Mouse (Mus musculus) gastrocnemius, postnatal 36 days (tissue): ENCODE data around the gene Map1a. TPM values are rescaled to one million over a fixed set of nuclear protein-coding genes. Genes with fewer than 3 reads are reported as not detected.

Experiments used
- DNase-seq, 2 experiments: peaks; one replicate each; pipeline ENCODE4 v3.0.0; 2022
- intact Hi-C: fragments of 180-260 bp; cut with DNase I; formaldehyde crosslinking; loops from one replicate; pipeline ENCODE4 v1.15.1; 2025
- long read RNA-seq, 2 experiments: library from polyadenylated mRNA; stranded (forward); transcript quantifications; one replicate each; pipeline ENCODE4 v2.0.0; 2021
- total RNA-seq, 2 experiments: library from RNA; stranded (reverse); gene quantifications; 2 replicates each; pipeline ENCODE4 v1.2.3; 2021

Map1a gene
- 1 to 10 TPM; 6.7 to 8.1 TPM for total RNA-seq
- long read RNA-seq, experiment 1: 0 reads
- long read RNA-seq, experiment 2, partial matches to known transcripts: 1 of 2 reads
- long read RNA-seq, experiment 2, other reads (novel, unspliced or antisense): 1 of 2 reads

DNA sequence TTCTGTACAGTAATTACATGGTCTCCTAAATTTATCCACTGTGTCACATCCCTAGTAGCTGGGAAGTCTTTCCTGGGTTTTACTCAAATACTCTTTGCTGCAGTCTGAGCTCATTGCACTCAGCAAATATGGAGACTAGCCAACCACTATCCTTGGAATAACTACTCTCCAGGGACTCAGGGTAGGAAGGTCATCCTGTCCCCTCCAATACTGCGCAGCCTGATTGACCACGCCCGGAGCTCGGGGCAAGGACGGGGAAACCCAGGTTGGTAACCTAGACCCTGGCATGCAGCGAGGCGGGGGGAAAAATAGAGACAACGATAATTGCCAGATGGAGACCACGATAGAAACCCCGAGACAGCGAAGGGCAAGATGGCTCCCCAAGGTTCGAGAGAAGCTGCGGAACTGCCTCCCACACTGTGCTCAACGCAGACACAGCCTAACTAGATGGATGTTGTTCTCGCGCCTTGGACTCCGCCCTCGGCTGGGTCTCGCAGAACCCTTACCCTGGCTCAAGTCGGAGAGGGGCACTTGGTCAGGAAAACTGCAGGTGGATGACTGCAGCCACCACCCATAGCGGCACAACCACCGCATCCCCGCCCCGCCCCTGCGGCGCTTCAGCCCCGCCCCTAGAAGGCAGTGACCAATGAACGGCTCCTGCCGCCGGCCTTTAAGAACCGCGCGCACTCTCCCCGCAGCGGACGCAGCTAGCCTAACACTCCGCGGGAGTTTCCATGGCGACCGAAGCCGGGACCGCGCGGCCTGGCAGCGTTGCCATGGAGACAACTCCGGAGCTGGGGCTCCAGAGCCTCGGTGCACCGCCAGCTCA is at the start of gene Map1a:
Map1a (plus strand) TSS at position 700 of the 829 bp plus-strand sequence.
- DNase-seq: peak; percentile 75 to 83
- intact Hi-C loops: no loop called here

DNA sequence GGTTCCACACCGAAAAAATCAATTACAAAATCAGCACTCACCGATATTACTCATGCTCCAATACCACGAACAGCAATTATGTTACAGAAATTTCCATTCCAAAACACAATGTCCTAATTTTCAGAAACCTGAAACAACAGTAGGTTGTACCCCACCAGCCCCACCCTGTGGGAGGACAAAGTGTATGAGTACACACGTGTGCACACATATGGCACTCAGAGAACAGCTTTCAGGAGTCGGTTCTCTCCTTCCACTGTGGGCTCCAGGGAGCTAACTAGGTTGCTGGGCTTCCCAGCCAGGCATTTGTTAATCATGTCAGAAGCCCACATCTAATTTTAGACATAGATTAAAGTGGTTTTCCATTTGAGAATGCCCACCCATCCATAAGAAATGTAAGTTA is 45.3 kb upstream of the Map1a start:
- intact Hi-C loops: no loop called here

DNA sequence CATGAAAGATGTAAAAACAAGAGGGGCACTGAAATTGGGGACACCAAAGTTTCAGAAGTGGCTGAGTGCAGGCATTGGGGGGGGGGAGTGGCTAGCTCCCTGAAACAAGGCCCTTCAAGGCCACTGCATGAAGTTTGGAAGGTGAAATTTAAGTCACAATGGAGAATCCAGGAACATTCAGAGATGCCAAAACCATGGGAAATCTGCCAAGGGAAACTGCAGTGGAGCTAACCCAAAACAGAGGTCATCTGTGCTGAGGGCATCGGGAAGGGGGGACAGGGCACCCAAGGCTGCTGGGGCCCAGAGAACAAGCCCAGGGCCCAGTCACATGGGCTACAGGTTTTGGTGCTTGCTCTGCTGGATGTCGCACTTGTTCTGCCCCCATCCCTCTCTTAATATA is 39.6 kb upstream of the Map1a start:
- intact Hi-C loops: no loop called here
- no peak for DNase-seq

More for the DNA sequence above, 45.3 kb upstream of the Map1a start:
- no peak for DNase-seq

DNA sequence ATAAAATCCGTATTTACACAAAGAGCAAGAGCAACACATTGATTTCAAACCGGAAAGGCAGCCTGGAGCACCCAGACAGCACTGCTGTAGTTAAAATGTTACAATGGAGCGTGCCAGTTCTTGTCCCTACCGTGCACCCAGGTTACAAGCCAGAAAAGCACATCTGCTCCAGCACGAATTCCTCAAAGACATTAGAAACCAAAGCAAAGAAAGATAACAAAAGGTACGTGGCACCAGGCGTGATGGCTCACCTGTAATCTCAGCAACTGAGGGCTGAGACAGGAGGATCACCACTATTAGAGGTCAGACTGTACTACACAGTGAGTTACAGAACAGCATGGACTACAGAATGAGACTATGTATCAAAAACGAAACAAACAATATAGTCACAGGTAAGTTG is 21.0 kb upstream of the Map1a start:
- no peak for DNase-seq
- intact Hi-C loops: no loop called here

DNA sequence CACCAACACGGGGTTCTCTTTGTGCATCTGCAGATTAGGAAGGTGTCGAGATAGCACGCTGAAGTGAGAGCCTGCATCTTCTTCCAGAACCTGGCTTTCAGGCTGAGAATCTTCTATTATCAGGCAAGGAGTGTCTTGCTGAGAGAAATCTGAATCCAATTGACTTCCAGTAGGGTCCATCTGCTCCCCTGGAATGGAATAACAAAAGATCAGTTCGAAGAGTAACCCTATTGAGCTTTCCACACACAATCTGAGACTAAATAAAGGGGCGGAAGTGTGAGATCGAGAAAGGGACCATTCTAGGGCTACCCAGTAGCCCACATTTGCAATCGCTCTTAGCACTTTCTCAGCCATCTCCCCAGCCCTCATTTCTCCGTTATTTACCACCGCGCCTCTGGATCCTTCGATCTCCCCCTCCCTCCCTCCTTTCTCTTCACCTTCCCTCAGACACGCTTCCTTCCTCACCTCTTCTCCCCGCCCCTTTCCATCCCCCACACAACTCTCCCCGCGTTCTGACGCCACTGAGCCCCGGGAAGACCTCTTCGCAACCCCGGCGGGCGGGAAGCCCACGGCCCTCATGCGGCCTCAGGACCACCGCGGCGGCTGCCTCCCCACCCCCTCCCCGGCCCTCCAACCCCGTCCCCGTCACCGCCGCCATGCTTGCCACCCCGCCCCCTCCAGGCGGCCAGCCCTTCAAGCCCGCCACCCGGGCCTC is 18.7 kb upstream of the Map1a start:
- intact Hi-C loops: no loop called here
- DNase-seq: no peak

DNA sequence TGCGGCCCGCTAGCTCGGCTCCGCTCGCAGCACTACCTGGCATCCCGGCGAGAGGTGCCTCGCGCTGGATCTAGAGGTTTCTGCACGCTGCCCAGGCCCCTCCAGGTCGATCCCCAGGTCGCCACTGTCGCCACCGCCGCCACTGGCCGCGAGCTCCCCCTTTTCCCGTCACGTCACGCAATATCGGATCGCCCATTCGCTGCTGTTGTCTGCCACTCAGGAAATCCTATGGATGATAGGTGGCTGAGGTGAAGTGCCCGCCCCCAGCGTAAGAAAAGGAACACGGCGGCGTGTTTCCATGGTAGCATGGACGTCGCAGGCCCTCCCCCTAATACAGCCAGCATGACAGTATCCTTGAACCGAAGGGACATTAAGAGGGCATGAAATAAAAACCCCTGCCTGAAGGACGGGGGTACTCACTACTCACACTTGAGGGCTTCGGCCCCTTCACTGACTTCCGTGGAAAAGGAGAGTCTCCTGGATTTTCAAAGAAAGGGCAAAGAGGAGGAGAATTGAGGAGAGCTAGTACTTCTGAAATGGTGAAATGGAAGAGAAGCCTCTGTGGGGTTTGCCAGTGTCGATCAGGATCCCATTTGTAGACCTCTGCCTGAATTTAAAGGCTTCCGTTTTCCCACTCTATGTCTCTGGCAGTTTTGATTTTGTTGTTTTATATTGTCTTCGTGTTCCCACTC is 18.0 kb upstream of the Map1a start, which contains the start of gene Trp53bp1:
Trp53bp1 (minus strand) TSS at position 172 of the 692 bp plus-strand sequence.
- peak; percentile 92 for DNase-seq
- intact Hi-C loops: no loop called here

DNA sequence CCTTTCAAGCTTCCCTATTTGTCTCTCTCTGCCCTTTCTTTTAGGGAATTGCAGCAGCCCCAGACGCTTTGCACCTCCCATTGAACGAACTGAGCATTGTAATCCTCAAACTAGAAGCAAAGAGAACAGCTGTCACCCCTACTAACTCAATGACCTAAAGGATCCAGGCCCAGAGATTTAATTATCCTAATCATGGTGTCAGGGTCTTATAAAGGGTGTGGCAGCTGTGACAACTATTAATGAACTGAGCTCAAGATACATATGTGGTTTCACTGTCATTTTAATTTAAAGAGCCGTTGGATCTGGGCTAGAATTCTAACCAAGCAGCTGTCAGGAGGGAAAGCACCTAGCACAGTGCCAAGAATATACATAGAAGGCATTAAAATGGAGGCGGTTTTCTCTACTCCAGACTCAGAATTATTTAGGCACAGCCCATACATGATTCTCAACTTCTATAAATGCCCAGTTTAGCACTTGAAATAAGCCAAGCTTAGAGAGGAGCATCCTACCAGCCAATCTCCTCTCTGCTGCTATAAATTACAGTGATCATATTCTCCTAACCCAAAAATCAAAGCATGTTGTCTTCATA is 17.4 kb upstream of the Map1a start:
- intact Hi-C loops: no loop called here
- no peak for DNase-seq

DNA sequence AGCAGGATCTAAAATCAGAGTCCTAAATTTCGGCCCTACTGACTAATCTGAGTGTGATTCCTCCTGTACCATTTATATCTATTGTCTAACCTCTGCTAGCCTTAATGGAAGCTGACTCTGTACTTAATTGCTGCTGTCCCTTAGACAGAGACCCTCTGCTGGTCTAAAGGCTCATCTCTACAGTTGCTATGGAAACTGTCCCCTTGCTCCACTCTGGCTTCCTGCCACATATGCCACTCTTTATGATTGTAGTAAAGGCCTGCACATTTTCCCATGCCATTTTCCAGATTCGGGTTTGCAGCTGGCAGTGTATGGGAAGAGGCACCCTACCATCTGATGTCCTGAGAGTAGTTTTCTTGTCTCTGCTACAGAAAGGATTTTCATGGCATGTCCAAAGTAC is 1.6 kb upstream of the Map1a start:
- intact Hi-C loops: no loop called here
- no peak for DNase-seq

DNA sequence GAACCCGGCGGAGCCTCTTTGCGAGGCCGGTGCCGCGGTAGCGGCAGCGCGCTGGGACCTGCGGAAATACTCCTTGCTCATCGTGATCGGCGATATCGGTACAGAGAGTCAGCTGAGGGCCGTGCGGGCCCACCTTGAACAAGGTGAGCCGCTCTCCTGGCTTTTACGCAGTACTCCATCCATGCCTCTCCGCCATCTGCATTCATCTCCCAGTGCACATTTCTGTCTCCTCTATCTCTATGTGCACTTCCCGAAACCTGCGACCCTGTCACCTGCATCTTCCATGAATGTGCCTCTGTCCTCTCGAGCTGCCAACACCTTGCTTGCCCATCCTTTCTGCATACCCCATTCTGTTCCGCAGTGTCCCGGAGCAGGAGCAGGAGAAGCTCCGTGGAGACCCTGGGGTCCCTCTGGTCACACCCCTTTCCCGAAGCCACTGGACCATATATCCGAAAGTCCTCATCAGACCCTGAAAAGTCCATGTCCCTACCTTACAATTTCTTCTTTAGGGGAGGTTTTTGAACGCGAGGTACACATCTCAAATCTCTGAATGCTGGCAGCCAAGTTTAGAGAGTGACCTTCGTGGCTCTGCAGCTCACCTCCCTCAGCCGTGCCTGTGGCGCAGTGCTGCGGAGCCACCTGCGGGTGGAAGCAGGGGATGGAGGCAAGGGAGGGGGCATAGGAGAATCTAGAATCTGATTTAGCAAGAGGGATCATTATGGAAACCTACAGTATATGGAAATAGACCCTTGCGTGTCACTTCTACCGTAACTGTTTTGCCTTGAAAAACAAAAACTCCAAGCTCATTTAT is 535 bp downstream of the Map1a start:
- intact Hi-C loops: no loop called here
- DNase-seq: no peak

DNA sequence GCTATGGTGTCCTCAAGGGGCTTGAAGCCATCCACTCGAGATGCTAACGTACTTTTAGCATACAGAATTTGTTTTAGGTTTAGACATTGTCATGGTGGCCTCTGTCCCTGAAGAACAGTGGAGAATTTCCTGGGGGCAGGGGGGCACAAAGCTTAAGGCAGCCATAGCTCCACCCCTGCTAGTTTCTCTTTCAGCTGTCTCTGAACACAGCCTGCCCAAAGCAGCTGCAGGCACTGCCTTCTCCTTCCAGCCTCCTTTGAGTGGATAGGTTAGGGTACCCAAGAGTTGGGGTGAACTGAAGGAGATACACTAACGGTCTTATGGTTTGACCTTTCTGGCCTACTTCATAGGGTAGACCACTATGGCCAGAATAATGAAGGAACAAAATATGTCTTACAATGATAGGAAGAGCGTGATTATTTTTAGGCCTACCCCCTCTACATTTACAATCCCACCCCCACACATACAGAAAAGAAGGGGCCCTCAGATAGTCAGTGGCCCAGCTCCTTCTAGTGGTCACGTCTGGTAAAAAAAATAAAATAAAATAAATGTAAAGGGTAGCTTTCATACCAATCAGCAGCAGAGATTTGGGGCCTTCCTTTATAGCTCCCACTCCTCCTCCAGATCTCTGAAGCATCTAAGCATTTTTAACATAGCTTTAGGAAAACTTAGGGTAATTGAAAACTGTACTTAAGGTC is 3.1 kb downstream of the Map1a start:
- intact Hi-C loops: no loop called here
- no peak for DNase-seq

DNA sequence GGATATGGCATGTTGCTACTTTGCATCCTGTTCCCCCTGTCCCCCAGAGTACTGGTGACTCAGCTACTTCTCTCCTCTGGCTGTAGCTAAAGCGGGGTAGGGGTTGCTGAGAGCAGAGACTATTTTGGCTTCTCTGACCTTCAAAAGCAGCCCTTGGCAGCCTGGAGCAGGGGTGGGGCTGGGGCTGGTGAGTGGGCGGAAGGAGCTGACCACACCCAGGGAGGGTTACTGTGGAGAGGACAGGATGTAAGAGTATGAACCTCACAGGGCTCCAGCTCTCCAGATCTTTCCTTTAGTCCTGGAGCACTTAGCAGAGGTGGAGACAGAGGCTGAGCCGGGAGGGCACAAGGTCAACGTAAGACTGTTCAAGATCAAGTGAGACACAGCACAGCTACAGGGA is 4.8 kb downstream of the Map1a start:
- peak in 1 of 2 experiments; percentile 56 for DNase-seq
- intact Hi-C loops: no loop called here

DNA sequence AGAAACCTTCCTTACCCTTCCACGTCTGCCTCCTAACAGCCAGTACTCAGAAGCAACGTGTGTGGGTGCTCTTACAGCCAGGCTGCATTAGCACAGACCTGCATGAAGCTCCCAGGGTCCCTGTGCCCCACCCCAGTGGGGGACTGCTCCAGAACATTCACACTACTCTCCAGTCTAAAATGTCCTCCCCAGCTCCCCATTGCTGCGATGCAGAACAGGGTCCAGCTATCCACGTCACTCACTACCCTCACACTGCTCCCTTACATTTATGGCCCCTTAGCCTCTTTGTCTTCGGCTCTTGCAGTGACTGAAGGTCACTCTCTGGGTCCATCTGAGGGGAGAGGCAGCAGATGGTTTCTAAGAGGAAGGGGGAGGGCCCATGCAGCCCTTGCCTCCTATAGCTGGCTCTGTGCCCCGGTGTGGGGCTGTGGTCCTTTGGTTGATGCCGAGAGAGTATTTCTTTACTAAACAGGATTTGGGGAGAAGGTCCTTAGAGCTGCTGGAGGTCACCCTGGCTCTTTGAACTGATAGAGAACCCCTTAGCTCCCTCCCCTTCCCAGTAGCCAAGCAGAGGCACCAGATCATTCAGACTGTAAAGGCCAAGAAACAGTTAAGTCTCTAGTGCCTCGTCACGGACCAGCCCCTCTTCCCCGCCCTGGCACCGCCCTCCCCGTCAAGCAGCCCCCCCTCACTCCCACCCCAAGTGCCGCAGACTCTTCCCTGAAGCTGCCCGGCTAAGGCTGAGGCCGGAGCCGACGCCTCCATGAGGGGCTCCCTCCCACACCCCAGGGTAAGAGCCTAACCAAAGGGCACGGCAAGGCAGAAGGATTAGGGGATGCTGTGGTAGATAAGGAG is 5.6 kb downstream of the Map1a start:
- intact Hi-C loops: no loop called here
- DNase-seq: peak in 1 of 2 experiments; percentile 56

DNA sequence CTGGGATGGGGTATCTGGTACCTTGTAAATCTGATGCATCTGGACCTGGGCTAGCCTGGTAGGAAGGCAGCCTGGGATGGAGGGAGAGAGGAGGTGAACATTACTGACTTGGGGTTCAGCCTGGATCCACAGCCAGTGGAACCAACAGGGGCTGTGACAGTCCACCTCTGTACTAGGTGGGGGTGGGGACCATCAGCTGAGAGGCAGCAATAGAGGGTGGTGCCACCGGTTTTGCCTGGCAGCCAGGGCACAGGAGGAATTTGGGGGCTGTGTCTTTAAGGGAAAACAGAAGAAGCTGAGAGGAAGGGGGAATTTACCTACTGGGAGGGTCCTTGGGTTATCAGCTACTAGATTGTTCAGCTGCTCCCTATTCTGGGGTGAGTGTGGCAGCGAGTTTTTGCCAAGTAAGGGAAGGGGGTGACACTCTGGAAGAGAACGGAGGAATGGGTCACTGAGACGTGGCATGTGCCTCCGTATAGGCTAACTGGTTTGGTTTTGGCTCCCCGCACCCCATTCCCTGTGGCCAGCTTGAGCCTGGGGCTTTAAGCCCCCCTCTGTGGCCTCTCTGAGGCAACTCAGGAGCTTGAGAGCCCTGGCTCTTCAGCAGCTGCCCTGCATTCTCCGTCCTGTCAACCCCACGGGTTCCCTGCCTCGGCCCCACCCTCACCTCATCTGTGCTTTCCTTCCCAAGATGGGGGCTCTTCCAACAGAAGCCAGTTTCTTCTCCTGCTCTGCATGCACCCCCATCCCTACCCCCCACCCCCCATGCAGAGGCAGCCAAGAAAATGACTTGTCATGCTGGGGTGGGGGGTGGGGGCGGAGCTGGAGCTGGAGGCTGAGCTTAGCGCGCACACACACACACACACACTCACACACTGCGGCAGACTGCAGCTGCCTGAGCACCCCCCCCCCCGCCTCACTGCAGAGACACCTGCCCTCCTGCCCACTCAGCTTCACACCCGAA is 6.5 kb downstream of the Map1a start:
- DNase-seq: no peak
- intact Hi-C loops: no loop called here

DNA sequence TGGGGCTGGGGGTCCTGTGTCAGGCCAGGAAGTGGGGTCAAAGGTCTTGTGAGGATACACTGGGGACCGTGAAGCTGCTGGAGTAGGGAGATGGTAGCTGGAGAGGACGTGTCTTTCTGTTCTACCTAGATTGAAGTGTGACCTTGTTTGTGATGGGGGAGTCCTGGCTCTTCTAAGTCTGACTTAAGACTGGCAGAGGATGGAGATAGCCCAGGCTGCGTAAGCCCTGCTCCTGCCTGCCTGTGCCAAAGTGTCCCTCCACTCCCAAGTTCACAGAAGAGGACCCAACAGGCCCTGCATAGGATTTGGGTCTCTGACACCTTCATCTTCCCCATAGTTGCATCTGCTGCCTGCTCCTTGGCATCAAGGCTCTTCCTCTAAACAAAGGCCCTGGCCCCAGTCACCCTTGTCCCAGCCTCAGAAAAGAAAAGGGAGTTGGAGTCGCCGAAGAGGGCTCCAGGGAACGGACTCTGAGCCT is 7.4 kb downstream of the Map1a start:
- intact Hi-C loops: no loop called here

DNA sequence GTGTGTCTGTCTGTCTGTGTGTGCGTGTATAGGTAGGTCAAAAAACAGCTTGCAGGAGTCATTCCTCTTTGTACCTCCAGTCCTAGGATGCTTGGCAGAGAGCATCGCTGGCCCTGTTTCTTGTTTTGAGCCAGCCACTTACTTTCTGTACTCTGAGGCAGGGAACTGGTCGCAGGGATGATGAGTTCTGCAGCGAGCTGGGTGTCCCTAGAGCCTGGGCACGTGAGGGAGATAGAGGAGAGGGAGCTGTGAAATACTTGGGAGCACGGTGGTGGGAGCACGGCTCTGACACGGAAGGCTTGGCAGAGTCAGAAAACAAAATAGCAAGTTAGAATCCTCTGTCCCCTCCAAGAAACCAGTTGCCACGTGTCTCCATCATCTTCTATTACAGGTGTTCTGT is 8.3 kb downstream of the Map1a start:
- intact Hi-C loops: no loop called here
- DNase-seq: no peak

More for the DNA sequence above, 7.4 kb downstream of the Map1a start:
- no peak for DNase-seq

DNA sequence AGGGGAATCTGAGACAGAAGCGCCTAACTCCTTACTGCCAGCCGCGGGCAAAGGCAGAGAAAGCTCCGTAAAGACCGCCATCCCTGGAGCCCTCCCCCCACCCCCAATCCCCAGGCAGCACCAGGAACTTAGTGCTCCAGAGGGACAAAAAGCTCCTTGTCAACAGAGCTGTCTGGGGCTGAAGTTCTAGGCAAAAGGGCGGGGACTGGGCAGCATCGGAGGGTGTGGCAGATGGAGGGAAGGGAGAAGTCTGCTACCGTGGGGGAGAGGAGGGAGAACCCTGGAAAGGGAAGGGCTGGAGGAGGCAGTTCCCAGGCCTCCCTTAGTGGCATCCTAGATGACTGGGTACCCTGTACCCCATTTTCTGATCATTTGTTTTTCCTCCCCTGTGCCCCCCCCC is 8.7 kb downstream of the Map1a start:
- no peak for DNase-seq
- intact Hi-C loops: no loop called here

DNA sequence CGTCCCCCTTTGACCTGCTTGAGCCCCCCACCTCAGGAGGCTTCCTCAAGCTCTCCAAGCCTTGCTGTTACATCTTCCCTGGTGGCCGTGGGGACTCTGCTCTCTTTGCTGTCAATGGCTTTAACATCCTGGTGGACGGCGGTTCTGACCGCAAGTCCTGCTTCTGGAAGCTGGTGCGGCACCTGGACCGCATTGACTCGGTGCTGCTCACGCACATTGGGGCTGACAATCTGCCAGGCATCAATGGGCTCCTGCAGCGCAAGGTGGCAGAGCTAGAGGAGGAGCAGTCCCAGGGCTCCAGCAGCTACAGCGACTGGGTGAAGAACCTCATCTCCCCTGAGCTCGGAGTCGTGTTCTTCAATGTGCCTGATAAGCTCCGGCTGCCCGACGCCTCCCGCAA is 10.1 kb downstream of the Map1a start:
- no peak for DNase-seq
- intact Hi-C loops: no loop called here
